Mouse (Mus musculus) c-Kit-positive CD71-positive TER-119-positive erythroid progenitor cells, embryonic 14.5 days (primary cell): ENCODE results near the gene Commd8.
"Not testable (repeated sequence)": the region's sequence is repeated elsewhere in the genome, so short reads cannot be mapped to it uniquely, and the experiment has no call there.

Experiments used
- DNase-seq: peaks from one replicate; pipeline ENCODE4 v3.0.0-alpha.2; 2013; ENCODE audit warnings: low spot score

Gene Commd8

DNA sequence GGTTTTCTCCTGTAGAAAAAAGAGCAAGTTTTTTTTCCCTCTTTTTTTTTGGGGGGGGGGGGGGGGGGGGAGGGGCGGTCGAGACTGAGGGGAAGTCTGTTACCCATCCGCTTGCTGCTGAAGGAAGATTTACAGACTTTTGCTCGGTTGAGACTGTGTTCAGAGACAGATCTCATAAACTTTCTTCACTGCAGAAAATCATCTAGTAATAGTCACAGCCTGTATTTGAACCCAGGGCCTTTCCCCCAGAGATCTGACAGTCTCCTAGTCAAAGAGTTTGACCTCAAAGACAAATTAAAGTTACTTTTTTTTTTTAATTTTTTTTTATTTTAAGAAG, 264 bp upstream of the Commd8 start:
- DNase-seq: no peak

- no peak for DNase-seq
These were observed 3.6 kb downstream of the Commd8 start for GRCm38 (mm10) chr5:72164386-72164785.

DNA sequence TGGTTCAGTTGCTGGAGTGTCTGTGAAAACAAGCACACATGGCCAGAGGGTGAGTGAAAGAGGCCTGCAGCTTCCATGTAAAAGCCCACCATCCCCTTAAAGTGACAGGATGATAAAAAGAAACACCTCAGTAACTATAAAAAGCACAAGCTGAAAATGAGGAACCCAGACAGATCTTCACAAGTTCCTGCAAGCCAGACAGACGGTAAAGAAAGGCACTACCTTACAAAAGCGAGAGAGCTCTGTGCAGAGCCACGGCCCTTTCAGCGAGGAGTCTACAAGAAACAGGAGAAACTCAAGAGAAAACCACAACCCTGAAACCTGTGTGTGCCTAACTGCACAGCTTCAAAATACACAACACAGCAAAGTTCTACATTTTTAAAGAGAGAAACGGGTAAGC, 5.1 kb downstream of the Commd8 start:
- DNase-seq: no peak

DNA sequence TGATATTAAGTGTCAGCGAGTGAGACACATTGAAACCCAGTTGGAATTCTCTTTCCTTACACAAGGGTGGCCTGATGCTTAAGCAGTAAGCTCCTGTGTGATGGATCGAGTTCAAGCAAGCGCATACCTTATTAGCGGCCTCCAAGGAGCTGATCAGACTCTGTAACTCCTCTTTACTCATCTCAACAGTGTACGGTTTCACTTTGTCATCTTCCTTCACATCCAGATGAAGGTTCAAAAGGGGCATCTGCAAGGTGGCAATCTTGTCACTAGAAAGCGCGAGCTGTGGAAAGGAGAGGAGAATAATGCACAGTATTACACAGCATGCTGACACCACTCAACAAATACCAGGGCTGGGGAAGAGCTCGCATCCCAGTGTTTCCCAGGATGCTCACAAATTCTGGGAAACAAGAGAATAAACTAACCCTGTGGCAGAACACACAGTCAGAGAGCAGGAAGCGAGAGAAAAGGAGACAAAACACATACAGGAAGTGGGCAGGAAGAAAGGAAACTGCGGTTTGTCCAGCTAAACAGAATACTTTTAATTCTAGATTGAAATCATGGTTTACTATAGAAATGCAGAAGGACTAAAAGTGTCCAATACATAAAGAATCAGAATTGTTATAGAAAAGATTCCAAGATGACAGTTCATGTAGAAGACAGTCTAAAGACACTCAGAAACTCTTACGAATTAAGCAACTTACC, 7.1 kb downstream of the Commd8 start:
- DNase-seq: no peak

DNA sequence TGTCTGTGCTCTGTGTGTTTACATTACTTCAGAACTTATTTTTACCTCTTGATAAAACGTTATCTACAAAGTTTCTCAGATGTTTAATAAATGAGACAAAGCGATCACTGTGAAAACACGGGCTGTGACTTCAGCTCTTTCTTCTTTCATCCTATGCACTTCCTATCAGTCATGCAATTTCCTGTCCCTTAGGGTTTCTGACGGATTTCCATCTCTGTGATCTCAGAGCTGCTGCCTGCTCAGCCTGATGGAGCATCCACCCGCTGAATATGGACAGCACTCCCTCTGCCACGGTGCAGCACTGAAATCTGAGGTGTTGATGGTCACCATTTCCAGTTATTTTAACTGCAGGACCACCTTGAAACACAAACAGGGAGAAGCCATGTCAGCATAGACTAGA, 8.5 kb downstream of the Commd8 start:
- DNase-seq: no peak

GRCm38 (mm10) chr5:72158667-72159066, 9.3 kb downstream of the Commd8 start:
- no peak for DNase-seq

GRCm38 (mm10) chr5:72156598-72156997, 11.4 kb downstream of the Commd8 start:
- no peak for DNase-seq

- DNase-seq: not testable (repeated sequence)
These were observed 12.3 kb downstream of the Commd8 start for GRCm38 (mm10) chr5:72155686-72156085.

- no peak for DNase-seq
These were observed 17.1 kb downstream of the Commd8 start for GRCm38 (mm10) chr5:72150870-72151269.

GRCm38 (mm10) chr5:72148679-72149078, 19.3 kb downstream of the Commd8 start:
- DNase-seq: no peak

DNA sequence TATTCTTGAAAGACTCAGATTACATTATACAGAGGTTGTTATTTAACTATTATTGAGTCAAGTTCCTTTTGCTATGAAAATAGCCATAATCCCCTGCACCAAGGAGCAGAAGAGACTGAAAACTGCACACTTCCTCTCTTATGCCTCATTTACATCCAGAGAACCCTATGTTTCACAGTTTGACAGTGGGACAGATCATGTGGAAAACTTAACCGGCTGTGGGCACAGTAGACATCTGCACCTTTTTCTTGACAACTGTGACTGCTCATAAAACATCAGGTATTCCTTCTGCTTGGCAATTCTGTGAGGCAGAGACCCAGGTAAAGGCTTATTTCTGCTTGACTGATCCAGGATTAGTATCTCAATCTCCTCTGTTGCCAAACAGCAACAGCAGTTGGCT, 28.4 kb downstream of the Commd8 start:
- DNase-seq: no peak

- no peak for DNase-seq
These were observed 29.7 kb downstream of the Commd8 start for GRCm38 (mm10) chr5:72138256-72138655.

DNA sequence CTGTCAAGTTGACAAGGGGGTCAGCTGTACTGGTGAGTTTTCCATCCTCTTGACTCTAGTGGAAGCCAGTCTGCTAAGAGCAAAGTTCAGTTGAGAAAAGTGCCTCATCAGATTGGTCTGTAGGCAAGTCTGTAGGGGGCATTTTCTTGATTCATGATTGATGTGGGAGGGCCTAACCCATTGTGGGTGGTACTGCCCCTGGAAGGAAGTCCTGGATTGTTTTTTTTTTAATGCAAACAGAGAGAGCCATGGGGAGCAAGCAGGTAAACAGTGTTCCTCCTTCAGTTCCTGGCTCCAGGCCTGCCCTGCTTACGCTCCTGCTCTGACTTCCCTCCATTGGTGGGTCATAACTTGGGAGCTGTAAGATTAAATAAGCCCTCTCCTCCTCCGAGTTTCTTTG, 34.1 kb downstream of the Commd8 start:
- DNase-seq: no peak

GRCm38 (mm10) chr5:72126681-72127080, 41.3 kb downstream of the Commd8 start:
- no peak for DNase-seq

- no peak for DNase-seq
These were observed 45.5 kb downstream of the Commd8 start for GRCm38 (mm10) chr5:72122414-72123037.
